Mouse (Mus musculus) lung, postnatal 10 days (tissue): ENCODE data around the gene Dnah11.

Source experiments
- DNase-seq: peaks from one replicate; pipeline ENCODE4 v3.0.0; 2021

The Dnah11 gene

DNA sequence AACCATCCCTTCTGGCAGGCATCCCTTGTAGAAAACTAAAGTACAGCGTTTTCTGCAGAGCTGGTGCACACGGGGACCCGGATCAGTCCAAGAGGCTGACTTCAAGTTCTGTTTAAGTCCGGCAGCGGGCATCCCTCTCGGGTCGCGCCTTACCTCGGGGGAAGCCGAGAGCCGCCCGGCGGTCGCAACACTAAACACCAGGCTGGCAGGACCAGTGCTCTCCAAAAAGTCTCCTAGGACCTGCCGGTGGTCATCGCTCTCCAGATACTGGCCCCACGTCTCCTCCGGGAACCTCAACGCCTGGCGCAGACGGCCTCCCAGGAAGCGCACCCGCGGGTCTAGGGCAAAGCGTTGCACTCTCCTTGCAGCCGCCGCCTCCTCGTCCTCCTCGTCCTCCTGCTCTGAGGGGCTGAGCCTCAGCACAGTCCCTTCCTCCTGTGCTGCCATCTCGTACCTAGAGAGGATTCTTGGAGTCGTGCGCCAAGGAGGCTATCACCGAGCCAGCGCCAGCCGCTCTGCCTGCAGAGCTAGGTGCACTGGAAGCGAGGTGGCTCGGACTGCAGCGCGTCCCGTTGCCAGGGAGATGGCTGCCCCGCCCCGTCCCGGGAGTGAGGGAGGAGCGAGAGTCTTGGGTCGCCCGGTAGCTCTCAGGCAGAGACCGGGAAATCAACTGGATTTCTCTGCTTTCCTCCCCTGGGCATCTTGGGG is at the start of gene Dnah11:
Gene Dnah11, minus strand, starts transcription at position 658 of the 708 bp plus-strand sequence.
- DNase-seq: peak; percentile 85

DNA sequence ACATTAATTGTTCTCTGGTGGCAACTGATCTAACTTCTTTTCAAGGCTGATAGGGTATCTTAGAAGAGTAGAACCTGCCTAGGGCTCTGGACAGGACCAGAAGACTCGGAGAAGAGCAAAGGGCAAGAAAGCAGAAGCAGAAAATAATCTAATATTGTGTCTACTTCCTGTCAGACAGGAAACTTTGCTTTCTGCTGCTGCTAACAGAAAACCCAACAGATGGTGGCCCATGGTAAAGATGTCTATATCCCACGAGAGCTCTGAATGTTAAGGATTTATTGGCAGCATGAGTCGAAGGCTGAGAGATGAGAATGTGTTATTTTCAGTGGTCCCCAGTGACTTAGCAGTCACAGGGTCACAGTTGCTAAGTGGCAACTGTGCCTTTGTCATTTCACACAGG is 22.3 kb upstream of the Dnah11 start:
- no peak for DNase-seq

DNA sequence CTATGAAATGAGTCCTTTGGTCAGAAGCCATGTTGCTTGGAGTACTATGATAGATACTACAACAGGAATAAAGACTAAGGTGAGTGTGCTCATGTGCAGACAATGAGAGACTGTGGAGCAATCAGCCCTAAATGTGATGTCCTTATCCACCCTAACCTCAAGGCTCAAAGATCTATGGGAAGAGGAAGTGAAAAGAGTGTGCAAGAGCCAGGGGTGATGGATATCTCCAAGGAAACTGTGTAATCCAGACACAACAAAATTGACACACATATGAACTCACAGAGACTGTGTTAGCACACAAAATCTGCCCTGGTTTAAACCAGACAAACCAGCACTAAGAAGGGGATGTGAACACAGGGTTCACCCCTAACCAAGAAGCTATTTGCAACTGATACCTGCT is 21.2 kb upstream of the Dnah11 start:
- no peak for DNase-seq

DNA sequence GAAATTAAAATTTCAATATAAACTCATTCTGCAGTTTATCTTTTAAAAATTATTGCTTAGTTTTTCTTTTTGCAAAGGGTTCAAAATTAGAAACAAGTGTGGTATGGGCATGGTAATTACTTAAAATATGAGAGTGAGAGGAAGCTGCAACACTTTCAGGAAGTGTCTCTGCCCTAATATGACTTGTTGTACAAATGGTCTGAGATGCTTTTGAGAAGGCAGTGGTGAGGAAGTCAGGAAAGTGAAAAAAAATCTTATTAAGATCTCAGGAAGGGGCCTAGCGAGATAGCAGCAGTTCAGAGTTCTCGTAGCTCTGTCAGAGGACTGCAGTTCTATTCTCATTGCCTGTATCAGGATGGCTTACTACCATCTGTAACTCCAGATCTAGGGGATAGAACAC is 13.3 kb upstream of the Dnah11 start:
- DNase-seq: no peak

DNA sequence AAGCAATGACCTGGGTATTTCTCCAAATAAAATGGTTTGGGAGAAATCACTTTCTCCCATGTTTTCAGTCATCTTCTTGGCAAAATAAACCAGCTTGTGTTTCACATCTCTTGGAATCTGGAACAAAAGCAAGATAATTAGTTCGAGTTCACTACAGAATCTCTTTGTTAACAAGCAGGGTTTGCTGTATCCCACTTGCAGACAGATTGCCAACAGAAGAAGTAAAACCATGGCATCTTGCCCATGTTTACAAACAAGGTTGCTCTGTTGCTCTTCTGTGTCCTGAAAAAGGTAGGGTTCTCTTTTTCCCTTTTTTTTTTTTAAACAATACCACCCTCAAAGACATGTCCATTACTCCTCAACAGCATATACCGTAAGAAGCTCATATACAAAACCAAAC is 2.3 kb downstream of the Dnah11 start:
- DNase-seq: no peak

DNA sequence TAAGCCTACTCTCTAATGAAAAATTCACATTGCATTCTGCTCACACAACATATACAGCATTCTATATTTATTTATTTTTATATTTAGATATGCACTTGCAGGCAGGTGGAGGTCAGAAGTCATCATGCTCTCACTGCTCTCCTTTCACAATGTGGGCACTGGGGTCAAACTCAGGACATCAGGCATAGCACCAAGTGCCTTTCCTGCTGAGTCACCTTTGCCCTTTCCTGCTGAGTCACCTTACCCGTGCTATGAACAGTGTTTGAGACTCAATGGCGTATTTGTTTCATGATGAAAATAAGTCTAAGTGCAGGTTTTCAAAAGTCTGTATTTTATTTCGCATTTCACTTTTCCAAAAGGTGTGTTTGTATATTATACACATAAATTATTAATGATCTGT is 9.3 kb downstream of the Dnah11 start:
- DNase-seq: no peak

DNA sequence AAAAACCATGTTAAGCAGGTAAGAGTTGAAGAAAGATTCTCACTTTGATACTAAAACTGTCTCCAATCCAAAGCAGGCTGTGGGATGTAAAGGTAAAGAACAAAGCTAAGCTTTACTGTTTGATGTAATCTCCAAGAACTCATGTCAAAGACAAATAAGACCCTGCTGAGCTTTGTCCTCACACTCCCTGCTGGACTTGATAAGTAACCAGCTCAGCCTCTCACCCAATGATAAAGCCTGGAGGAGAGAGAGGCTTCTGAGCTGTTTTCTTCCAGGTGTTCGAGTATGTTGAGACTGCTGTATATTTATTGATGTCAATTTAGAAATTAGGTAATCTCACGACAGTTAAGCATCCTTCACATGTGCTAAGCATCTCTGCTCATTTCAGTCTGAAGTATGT is 11.2 kb downstream of the Dnah11 start:
- DNase-seq: no peak

DNA sequence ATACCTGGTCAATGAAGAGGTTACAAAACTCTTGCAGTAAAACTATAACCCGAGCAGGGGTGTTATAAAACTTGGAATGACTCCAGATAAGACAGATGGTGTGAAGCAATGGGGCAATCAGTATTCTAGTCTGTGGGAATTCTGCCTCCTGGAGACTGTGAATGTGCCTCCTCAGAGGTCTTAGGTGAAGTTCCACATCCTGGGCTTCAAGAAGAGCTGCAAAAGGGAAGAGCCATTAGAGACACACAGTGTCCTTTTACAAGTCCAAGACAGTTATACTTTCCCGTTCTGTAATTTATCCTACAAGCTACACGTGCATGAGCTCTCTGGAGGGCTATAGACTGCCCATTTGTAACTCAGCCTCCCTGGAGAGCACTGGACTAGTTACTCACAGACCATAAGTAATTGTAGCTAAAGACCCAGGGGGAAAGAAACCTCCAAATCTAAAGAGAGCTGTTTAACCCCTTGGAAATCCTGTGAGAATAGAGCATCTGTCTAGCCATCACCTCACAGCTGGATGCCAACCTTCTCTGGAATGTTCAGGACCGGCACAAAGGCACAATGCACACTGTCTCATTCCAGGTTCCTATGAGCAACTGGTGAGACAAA is 11.9 kb downstream of the Dnah11 start:
- DNase-seq: no peak

DNA sequence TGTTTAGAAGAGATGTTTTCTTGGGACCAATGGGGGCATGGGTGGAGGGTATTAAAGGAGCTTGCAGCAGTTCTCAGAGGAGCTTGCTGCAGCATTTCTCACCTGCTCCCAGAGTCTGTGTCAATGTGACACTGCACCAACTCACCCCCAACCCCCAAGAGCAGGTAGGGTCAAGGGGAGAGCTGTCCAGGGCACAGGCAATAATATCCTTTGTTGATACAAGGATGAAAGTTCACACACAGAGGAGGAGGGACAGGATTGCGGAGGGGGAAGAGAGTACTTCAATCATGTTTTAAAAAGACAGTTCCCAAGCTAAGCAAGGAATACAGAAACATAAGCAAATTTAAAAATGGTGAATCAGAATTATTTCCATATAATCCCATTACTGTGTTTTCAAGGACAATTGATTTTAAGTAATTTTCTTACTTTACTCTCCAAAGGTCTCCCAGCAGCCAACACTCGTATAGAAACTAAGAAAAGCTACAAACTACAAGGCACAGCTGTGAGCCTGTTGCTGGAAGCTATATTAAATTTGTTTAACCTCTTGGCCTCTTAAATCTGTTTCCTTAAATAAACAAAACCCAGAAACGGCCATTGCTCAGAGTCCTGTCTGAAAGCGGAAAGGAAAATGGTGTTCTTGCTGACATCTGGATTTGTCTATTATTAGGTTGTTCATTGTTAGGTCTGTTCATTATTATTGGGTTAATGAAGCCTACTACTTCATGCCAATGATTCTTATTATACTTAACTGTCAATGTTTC is 12.5 kb downstream of the Dnah11 start:
- no peak for DNase-seq

DNA sequence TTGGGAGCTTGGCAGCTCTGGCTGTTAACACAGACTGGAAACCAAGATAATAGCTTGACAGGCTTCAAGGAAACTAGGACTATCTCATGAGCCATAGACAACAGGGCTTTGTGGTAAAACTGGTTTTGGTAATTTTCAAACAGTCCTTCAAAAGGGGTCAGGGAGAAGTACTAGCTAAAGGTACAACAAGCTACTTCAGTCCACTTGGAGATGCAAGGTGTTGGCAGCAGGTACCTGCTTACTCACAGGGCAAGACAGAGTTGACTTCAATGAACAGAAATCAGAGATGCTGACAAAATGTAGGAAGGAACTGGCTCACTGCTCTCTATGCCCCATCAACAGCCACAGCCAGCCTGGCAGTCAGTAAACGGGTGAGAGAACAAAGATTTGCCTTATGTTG is 14.1 kb downstream of the Dnah11 start:
- DNase-seq: no peak

DNA sequence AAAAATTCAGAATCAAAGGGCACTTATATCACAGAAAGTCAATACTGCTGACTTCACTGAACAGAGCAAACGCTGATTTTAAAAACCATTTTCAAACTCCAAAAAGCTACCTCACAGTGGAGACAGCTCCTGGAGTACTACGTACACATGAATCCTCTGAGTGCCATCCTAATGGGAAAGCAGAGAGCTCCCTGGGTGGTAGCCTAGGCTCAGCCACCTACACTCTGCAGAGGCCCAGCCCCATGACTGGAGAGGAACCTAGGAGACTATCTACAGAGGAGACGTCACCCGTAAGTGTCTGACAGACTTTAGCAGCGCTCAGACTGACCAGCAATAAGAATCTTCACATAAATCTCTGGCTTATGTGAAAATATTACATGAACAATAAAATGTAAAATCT is 21.1 kb downstream of the Dnah11 start:
- DNase-seq: no peak

DNA sequence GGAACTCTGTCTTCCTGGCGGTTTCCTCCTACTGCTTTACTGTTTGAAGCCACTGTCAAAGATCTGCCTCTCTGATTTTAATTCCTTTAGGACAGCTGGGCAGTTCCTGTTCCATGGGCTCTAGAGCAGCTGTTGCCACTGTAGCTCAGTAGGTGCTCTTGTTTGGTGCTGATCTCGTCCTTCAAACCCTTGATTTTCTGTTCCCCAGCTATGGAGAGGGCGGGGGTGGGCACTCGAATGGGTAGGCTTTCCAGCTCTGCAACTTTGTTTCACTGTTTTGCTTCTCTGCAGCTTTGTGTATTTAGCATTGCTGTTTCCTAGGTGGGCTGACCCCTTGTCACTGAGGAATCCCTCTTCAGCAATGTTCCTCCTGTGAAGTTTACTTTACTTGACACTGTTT is 34.1 kb downstream of the Dnah11 start:
- no peak for DNase-seq

DNA sequence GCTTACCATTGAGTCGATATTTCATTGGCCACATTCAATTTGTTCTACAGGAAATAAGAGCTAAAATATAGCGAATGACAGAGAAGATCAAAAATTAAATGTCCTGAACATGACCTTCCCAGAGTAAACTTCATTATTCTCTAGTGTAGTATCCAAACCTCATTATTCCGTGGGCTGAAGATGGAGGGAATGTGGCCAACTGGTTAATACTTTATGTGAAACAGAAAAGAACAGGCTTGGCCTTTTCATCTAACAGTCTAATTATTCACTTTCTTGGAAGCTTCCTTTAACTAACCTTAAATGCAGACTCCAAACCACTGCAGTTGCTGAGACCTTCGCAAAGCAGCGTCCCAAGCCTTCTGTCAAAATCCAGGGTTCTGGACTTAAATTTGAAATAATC is 41.9 kb downstream of the Dnah11 start:
- no peak for DNase-seq

DNA sequence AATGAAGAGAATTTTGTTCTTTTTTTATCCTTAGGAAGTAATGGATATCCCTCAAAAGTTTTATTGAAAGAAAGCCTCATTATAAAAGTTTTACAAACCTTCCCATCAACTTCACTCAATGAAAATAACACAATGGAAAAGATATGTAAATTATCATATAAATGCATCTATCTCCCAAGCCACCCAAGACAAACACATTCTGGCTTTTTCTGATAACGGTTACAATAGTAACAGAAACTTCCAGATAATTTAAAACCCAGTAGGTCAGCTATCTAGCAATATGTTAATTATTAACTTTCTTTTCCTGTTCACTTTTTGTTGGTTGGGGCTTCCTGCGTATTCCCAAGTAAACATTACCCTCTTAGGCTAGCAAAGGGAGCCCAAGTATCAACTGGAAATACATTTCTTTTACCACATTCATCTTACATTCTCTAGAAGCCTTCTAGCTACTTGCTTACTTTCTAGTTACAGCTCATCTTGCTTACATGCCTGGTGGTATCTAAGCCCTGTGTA is 51.3 kb downstream of the Dnah11 start:
- no peak for DNase-seq

DNA sequence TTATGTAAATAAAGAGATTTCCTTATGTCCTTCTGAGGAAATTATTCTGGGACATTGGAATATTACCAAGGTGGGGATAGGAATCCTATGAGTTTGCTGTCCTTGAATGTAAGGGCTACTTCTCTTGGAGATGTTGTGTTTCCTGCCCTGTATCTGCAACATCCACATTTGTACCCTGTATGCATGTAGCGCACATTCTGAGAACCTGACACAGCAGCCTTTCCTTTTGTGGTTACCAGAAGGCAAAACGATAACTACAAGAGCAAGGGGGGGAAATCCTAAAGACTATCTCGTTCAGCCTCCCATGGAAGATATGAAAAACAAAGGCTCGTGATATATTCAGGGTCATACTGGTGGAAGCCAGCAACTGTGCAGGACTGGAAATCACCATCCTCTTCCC is 70.7 kb downstream of the Dnah11 start:
- DNase-seq: no peak

DNA sequence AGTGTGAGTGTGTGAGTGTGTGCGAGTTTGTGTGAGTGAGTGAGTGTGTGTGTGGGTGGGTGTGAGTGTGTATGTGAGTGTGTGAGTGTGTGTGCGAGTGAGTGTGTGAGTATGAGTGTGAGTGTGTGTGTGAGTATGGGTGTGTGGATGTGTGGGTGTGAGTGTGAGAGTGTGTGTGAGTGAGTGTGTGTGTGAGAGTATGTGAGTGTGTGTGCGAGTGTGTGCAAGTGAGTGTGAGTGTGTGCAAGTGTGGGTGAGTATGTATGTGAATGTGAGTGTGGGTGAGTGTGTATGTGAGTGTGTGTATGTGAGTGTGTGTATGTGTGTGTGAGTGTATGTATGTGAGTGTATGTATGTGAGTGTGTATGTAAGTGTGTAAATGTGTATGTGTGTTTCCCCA is 79.2 kb downstream of the Dnah11 start:
- DNase-seq: no peak

DNA sequence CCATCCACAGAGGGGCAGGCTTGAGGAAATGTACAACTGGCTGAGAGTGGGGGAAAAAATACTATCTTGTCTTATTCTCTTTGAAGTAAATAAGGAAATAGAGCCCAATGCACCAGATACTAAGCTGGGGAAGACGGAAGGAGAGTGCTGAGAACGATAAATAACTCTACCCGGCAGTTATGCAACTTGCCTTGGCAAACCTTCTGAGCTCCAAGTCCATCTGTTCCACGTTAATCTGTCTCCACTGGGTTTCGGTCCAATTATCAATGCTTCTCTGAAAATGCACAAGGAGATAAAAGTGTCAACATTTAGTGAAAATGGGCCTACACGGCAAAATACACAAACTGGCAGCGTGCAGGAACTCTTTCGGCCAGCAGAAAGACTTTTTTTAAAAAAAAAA is 86.2 kb downstream of the Dnah11 start:
- DNase-seq: peak; percentile 8

DNA sequence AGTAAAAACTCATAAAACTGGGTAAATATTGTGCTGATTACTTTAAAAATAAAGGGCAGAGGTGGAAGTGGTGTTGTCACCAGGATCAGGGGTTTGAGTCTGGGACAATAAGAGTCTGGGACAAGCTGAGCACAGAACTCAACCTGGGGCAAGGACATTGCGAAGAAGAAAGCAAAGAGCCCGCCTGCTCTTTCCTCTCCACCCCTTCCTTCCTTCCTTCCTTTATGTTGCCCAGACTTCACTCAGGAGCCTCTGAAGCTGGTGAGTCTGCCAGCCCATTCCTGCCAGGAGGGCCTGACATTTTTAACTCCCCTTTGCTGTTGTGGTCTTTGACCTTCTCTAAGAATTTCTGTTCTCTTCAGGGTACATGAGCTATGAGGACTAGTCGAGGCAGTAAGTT is 86.9 kb downstream of the Dnah11 start:
- peak; percentile 4 for DNase-seq

DNA sequence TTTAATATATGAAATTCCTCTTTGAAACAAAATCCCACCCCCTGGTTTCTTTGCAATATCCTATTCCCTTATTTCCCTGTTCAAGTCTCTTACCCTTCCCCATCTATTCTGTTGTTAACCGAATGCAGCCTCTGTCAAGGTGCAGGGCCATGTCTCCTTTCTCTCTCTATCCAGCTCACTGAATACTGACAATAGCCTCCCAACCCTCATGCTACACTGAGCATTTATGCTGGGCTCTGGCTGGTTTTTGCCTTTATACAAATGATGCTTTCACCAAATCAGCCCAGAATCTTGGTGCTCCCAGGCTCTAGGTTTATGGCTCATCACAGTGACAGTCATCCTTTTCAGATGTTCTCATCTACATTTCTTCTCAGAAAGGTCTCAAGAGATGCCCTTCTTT is 91.1 kb downstream of the Dnah11 start:
- DNase-seq: no peak

DNA sequence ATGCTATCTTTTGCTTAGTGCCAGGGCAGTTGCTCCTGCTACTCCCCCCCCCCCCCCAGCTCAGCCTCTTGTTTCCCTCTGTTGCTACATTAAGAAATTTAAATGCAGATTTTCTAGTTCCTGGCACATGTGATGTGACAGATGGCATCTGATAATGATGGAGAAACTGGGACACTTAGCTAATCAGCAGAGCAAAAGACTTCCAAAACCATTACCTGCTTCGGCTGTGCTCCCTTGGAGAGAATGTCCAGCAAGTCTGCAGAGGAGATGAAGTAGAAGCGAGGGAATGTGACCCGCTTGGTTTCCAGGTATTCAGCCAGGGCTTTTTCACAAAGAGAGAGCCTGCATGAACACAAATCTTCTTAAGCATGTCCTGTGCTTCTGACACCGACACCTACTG is 94.3 kb downstream of the Dnah11 start:
- no peak for DNase-seq

DNA sequence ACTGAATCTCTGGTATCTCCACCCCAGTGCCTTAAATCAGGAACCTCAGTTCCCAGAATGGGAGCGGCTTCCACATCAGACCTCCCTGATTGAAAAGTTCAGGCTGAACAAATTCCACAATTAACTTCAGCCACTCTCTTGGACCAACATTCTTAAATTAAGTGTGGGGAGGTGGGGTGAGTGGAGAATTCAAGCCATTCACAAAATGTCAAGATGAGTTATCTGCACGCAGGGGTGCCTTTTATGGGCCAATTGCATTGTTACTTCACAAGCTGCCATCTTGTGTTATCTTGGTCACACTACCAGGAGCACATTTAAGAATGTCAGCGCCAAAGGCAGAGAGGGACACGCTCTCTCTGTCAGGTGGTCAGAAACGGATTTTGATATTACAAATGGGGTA is 99.1 kb downstream of the Dnah11 start:
- no peak for DNase-seq

DNA sequence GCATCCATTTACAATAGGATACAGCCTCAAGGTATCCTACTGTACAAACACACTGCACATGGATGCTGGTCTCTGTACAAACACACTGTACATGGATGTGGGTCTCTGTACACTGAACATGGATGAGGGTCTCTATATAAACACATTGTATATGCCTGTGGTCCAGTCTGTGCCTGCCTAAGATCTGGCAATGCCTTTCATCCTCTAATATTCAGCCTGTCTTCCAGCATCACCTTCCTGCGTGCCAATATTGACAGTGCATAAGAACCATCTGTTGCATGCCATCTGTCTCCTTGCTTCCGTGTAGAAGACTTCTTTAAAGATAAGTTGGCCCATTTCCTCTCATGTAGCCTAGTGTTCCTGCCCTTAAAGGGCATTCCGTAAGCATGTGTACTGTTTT is 100.6 kb downstream of the Dnah11 start:
- no peak for DNase-seq

DNA sequence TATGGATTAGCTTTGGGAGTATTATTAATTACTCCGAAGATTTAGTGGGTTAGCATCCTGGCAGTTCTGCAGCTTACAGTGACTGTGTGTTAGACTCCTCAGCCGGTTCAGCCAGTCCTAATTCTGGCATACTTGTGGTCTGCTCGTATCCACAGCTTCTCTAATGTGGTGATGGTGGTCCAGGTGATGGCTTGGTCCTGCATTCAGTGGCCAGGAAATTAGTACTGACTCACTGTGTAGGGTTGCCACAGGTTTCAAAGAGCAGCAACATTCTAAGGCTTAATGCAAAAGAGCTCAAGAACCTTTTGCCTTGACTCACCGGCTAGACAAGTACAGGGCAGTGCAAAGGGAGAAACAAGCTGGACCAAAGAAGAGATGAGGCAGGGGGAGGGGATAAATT is 103.9 kb downstream of the Dnah11 start:
- no peak for DNase-seq

DNA sequence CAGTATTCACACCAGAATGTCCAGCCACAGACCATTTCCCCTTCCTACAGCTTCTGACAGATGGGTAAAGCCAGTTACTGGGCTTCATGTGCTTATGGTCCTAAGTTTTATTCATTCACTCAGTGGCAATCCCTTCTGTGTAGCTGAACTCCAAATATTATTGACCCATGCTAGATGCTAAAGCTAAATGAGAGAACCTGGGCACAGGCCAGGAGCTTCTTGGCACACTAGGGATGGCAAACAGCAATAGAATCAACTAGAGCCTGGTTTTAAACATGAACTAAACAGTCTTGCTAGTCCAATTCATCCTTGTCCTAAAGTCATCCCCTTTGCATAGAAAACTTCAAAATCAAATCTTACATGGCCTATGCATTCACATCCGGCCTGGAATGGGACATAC is 113.6 kb downstream of the Dnah11 start:
- no peak for DNase-seq
